ENCODE assay signal across 21 mouse cellular contexts in genomic region chr4:135575365-135576140, GRCm38 (mm10). TPM values are rescaled to one million over a fixed set of nuclear protein-coding genes. Genes with fewer than 3 reads are reported as not detected.
DNase-seq lines count a peak whose midpoint lies in the region; ATAC-seq and TF ChIP-seq lines count a peak whose summit lies in the region.
"Had no signal": no experiment of that assay in that cellular context is flagged by ENCODE, and none has a peak within 500 bp of the region (broad histone marks: within the 10 kb centered on the region; RNA-seq: fewer than 3 reads in every experiment).

No protein-coding gene starts in this region.

- H3K4me2 ChIP-seq in stomach, embryonic 14.5 days (replicated peaks; ENCODE audit: low read depth, low read length) = no peak overlapping the region
- H3K4me2 ChIP-seq: forebrain, embryonic 13.5 days; heart, embryonic 15.5 days; neural tube, embryonic 13.5 days had no signal

- no peak overlapping the region for H3K27ac ChIP-seq in heart, adult 2 months
- H3K27ac ChIP-seq in stomach, embryonic 14.5 days (ENCODE audit: low read length) = peak overlapping the region; percentile 33; the same call in 1 of the 2 replicates
- H3K27ac ChIP-seq: forebrain, embryonic 13.5 days; heart, embryonic 15.5 days; neural tube, embryonic 13.5 days had no signal

- no peaks in the 10 kb centered on the region for H3K4me1 ChIP-seq in heart, adult 2 months (ENCODE audit: control insufficient read depth, insufficient read depth, low read length)
- peaks cover 5% of the 10 kb centered on the region; the same call in 1 of the 2 replicates for H3K4me1 ChIP-seq in stomach, embryonic 14.5 days (ENCODE audit: control insufficient read depth, insufficient read depth, low read length)

- peaks cover 1% of the 10 kb centered on the region; the same call in 1 of the 2 replicates for H3K27me3 ChIP-seq in heart, adult 2 months (ENCODE audit: control insufficient read depth, insufficient read depth, low read length)
- peaks cover 14% of the 10 kb centered on the region; the same call in 1 of the 2 replicates for H3K27me3 ChIP-seq in stomach, embryonic 14.5 days (ENCODE audit: control insufficient read depth, insufficient read depth, low read length)

- H3K36me3 ChIP-seq in heart, adult 2 months (ENCODE audit: control insufficient read depth, insufficient read depth, low read length) = no peaks in the 10 kb centered on the region
- H3K36me3 ChIP-seq in stomach, embryonic 14.5 days (ENCODE audit: control insufficient read depth, insufficient read depth, low read length) = no peaks in the 10 kb centered on the region
- H3K36me3 ChIP-seq: G1E; heart, embryonic 15.5 days; neural tube, embryonic 13.5 days had no signal

- intact Hi-C loops in heart, adult 2 months (cut with DNase I) = no loop called here
- intact Hi-C loops in heart, postnatal 10 days (cut with DNase I) = no loop called here

- TF ChIP-seq EP300 in heart, adult 2 months (IDR thresholded peaks at IDR 0.05; ENCODE audit: insufficient read depth, low read depth, low read length) = no peak

- H3K9ac ChIP-seq in heart, adult 2 months (ENCODE audit: low read depth, low read length) = no peak overlapping the region
- H3K9ac ChIP-seq in stomach, embryonic 14.5 days (replicated peaks; ENCODE audit: low read depth, low read length) = no peak overlapping the region
- H3K9ac ChIP-seq: forebrain, embryonic 13.5 days; heart, embryonic 15.5 days; neural tube, embryonic 13.5 days had no signal

- H3K9me3 ChIP-seq in stomach, embryonic 14.5 days (ENCODE audit: control insufficient read depth, low read depth, low read length) = peaks cover 2% of the 10 kb centered on the region; the same call in 1 of the 2 replicates
- H3K9me3 ChIP-seq: forebrain, embryonic 13.5 days; G1E; heart, embryonic 15.5 days; neural tube, embryonic 13.5 days had no signal

- no peak for ATAC-seq in stomach, embryonic 14.5 days (ENCODE audit: insufficient number of reproducible peaks, insufficient read depth, low FRiP score, low read depth)
- ATAC-seq: CD4-positive, CD25-positive, alpha-beta regulatory T cell, adult 4 months; forebrain, embryonic 13.5 days had no signal

- H3K4me3 ChIP-seq in heart, adult 2 months = no peak overlapping the region
- H3K4me3 ChIP-seq in stomach, embryonic 14.5 days (ENCODE audit: low read depth, low read length) = no peak overlapping the region
- H3K4me3 ChIP-seq: forebrain, embryonic 13.5 days; heart, embryonic 15.5 days; neural tube, embryonic 13.5 days had no signal

- 63% methylated on average over 15 of the region's 15 CpGs for WGBS in heart, adult 2 months
- WGBS in stomach, embryonic 14.5 days = 48% methylated on average over 15 of the region's 15 CpGs

- TF ChIP-seq CTCF in heart, adult 2 months (IDR thresholded peaks at IDR 0.05) = peak; percentile 12; the same call in 1 of the 2 replicates

- no peak for TF ChIP-seq POLR2A in heart, adult 2 months (IDR thresholded peaks at IDR 0.05; ENCODE audit: insufficient read depth, low read depth, low read length)

- no peak for DNase-seq in heart, adult 2 months
- no peak for DNase-seq in heart, postnatal 10 days
- DNase-seq in right cerebral cortex, adult 18-20 months = peak; percentile 8
- DNase-seq in right cerebral cortex, postnatal 4 days = no peak
- DNase-seq in adrenal gland, postnatal 14 days = peak; percentile 74
- DNase-seq in kidney, adult 18-20 months = no peak
- DNase-seq: cerebellum, adult 9-11 months; heart, adult 11 months; kidney, postnatal 10 days; layer of hippocampus, adult 9-11 months; liver; lung, adult 18-20 months; lung, postnatal 36 days; right cerebral cortex, postnatal 25 days; thymus, adult 18-20 months had no signal

- H3K79me2 ChIP-seq in heart, adult 2 months (replicated peaks; ENCODE audit: control insufficient read depth, insufficient read depth, low read length) = no peaks in the 10 kb centered on the region

RNA-seq across cellular contexts. Expression of gene Grhl3, which starts 2.1 kb away (rescaled TPM):
- under 1 TPM; 0.08 to 0.14 TPM for total RNA-seq in heart, adult 2 months (2021)
- 0.04 TPM in 1 of 2 replicates, not detected in the other for polyA plus RNA-seq in heart, adult 2 months (2012; rRNA removed)
- under 1 TPM; 0.27 to 0.43 TPM for total RNA-seq in heart, postnatal 10 days (2021)
- total RNA-seq in adrenal gland, postnatal 14 days (2021) = 0.23 and 0.37 TPM in 2 replicates
- polyA plus RNA-seq in stomach, embryonic 14.5 days (2014; fragmentation: Nextera tagmentation; extraction: Ambion mirVana) = 30.6 and 33.0 TPM in 2 replicates
- total RNA-seq: G1E had no signal
- polyA plus RNA-seq: CD4-positive, CD25-positive, alpha-beta regulatory T cell, adult 4 months; G1E had no signal

Comparison
In these comparisons a context has a peak if more than half of its experiments do, and no peak if none do; other contexts are left out.
1. DNase-seq: peak in right cerebral cortex, adult 18-20 months (single experiment) and adrenal gland, postnatal 14 days (single experiment); none in heart, adult 2 months (0 of 2), heart, postnatal 10 days (0 of 2), right cerebral cortex, postnatal 4 days (single experiment) and kidney, adult 18-20 months (single experiment).